Mouse (Mus musculus): ENCODE measurements at regions not wholly inside any gene's neighbourhood (a gene's known extent, or its start where the extent isn't known, plus 50 kb on each side); places are given as distances from the start of the nearest gene placed in this dataset.

GRCm38 (mm10) chr9:91981955-91982621 is 210.6 kb upstream of the Plscr5 start:
- TF ChIP-seq CEBPB (IDR thresholded peaks at IDR 0.05; ENCODE audit: insufficient read depth, poor library complexity, severe bottlenecking), result peak; percentile 71; the same call in 1 of the 2 replicates
- no peak for TF ChIP-seq E2F4 (IDR thresholded peaks at IDR 0.05; ENCODE audit: insufficient read depth)
- no peaks in the 10 kb centered on the region for H3K36me3 ChIP-seq (ENCODE audit: control insufficient read depth, insufficient read depth)
- H3K79me2 ChIP-seq (ENCODE audit: control insufficient read depth, insufficient read depth), result no peaks in the 10 kb centered on the region
- H3K4me3 ChIP-seq, result no peak overlapping the region
- H3ac ChIP-seq (ENCODE audit: control insufficient read depth, insufficient read length), result no peak overlapping the region
- no peaks in the 10 kb centered on the region for H3K27me3 ChIP-seq (ENCODE audit: control insufficient read depth, insufficient read depth, insufficient read length)
- peak overlapping the region; percentile 40 for H3K4me2 ChIP-seq (ENCODE audit: low read depth)

- no peaks in the 10 kb centered on the region for H3K27me3 ChIP-seq (ENCODE audit: control insufficient read depth, insufficient read depth, insufficient read length)
- H3ac ChIP-seq (ENCODE audit: control insufficient read depth, insufficient read length), result no peak overlapping the region
- no peaks in the 10 kb centered on the region for H3K36me3 ChIP-seq (ENCODE audit: control insufficient read depth, insufficient read depth)
- TF ChIP-seq POLR2A (IDR thresholded peaks at IDR 0.05; ENCODE audit: insufficient read length, low read depth), result no peak
- no peak for TF ChIP-seq MYOD1 (IDR thresholded peaks at IDR 0.05; ENCODE audit: control insufficient read depth in 1 of 3, insufficient read length in 2 of 3, low read depth in 2 of 3)
- no peak for TF ChIP-seq MAX (IDR thresholded peaks at IDR 0.05; ENCODE audit: low read depth)
- TF ChIP-seq USF1 (IDR thresholded peaks at IDR 0.05; ENCODE audit: low read depth), result no peak
- TF ChIP-seq POLR2AphosphoS2 (IDR thresholded peaks at IDR 0.05; ENCODE audit: insufficient read length, low read depth), result no peak
- TF ChIP-seq E2F4 (IDR thresholded peaks at IDR 0.05; ENCODE audit: insufficient read depth), result no peak
- TF ChIP-seq REST (IDR thresholded peaks at IDR 0.05; ENCODE audit: insufficient read depth, insufficient read length), result no peak
- no peak for TF ChIP-seq TCF3 (IDR thresholded peaks at IDR 0.05; ENCODE audit: insufficient read length, low read depth)
- no peak for TF ChIP-seq CEBPB (IDR thresholded peaks at IDR 0.05; ENCODE audit: insufficient read depth, poor library complexity, severe bottlenecking)
- TF ChIP-seq TCF12 (IDR thresholded peaks at IDR 0.05; ENCODE audit: insufficient read depth, poor library complexity, severe bottlenecking), result no peak
- no peak for TF ChIP-seq SRF (IDR thresholded peaks at IDR 0.05; ENCODE audit: control insufficient read depth, insufficient read length, low read depth)
- no peak for TF ChIP-seq MYOG (IDR thresholded peaks at IDR 0.05; ENCODE audit: control insufficient read depth in 1 of 3, insufficient read depth in 1 of 3, insufficient read length in 2 of 3, low read depth in 2 of 3)
- no peak overlapping the region for H3K4me3 ChIP-seq
- no peaks in the 10 kb centered on the region for H3K79me2 ChIP-seq (ENCODE audit: control insufficient read depth, insufficient read depth)
- H3K4me2 ChIP-seq (ENCODE audit: low read depth), result no peak overlapping the region
Observed at GRCm38 (mm10) chr9:91981499-91981898, 211.2 kb upstream of the Plscr5 start.

- Histone ChIP-seq H3K36me3 (ENCODE audit: control insufficient read depth, insufficient read depth) (no peaks in the 10 kb centered on the region), H3ac (ENCODE audit: control insufficient read depth, insufficient read length) (no peak overlapping the region), H3K4me3 (no peak overlapping the region), H3K27me3 (ENCODE audit: control insufficient read depth, insufficient read depth, insufficient read length) (no peaks in the 10 kb centered on the region), H3K79me2 (ENCODE audit: control insufficient read depth, insufficient read depth) (no peaks in the 10 kb centered on the region), H3K4me2 (ENCODE audit: low read depth) (no peak overlapping the region)
- TF ChIP-seq MAX (IDR thresholded peaks at IDR 0.05; ENCODE audit: low read depth) (no peak), E2F4 (IDR thresholded peaks at IDR 0.05; ENCODE audit: insufficient read depth) (no peak)
Observed at GRCm38 (mm10) chr9:91964051-91964450, 228.7 kb upstream of the Plscr5 start.

GRCm38 (mm10) chr9:91962726-91963125 is 230.0 kb upstream of the Plscr5 start:
- Histone ChIP-seq H3K27me3 (ENCODE audit: control insufficient read depth, insufficient read depth, insufficient read length) (no peaks in the 10 kb centered on the region), H3ac (ENCODE audit: control insufficient read depth, insufficient read length) (no peak overlapping the region), H3K36me3 (ENCODE audit: control insufficient read depth, insufficient read depth) (no peaks in the 10 kb centered on the region), H3K4me3 (no peak overlapping the region), H3K79me2 (ENCODE audit: control insufficient read depth, insufficient read depth) (no peaks in the 10 kb centered on the region), H3K4me2 (ENCODE audit: low read depth) (no peak overlapping the region)
- TF ChIP-seq POLR2AphosphoS2 (IDR thresholded peaks at IDR 0.05; ENCODE audit: insufficient read length, low read depth) (no peak), CEBPB (IDR thresholded peaks at IDR 0.05; ENCODE audit: insufficient read depth, poor library complexity, severe bottlenecking) (no peak), TCF3 (IDR thresholded peaks at IDR 0.05; ENCODE audit: insufficient read length, low read depth) (no peak), MYOD1 (IDR thresholded peaks at IDR 0.05; ENCODE audit: control insufficient read depth in 1 of 3, insufficient read length in 2 of 3, low read depth in 2 of 3) (no peak), MYOG (IDR thresholded peaks at IDR 0.05; ENCODE audit: control insufficient read depth in 1 of 3, insufficient read depth in 1 of 3, insufficient read length in 2 of 3, low read depth in 2 of 3) (no peak), MAX (IDR thresholded peaks at IDR 0.05; ENCODE audit: low read depth) (no peak), USF1 (IDR thresholded peaks at IDR 0.05; ENCODE audit: low read depth) (no peak), REST (IDR thresholded peaks at IDR 0.05; ENCODE audit: insufficient read depth, insufficient read length) (no peak), E2F4 (IDR thresholded peaks at IDR 0.05; ENCODE audit: insufficient read depth) (no peak)

- no peak overlapping the region for H3ac ChIP-seq (ENCODE audit: control insufficient read depth, insufficient read length)
- H3K4me3 ChIP-seq, result no peak overlapping the region
- TF ChIP-seq E2F4 (IDR thresholded peaks at IDR 0.05; ENCODE audit: insufficient read depth), result no peak
- H3K79me2 ChIP-seq (ENCODE audit: control insufficient read depth, insufficient read depth), result no peaks in the 10 kb centered on the region
- no peak overlapping the region for H3K4me2 ChIP-seq (ENCODE audit: low read depth)
- H3K36me3 ChIP-seq (ENCODE audit: control insufficient read depth, insufficient read depth), result no peaks in the 10 kb centered on the region
- no peaks in the 10 kb centered on the region for H3K27me3 ChIP-seq (ENCODE audit: control insufficient read depth, insufficient read depth, insufficient read length)
Observed at GRCm38 (mm10) chr9:91961666-91962065, 231.1 kb upstream of the Plscr5 start.
